Mouse (Mus musculus) testis, adult 2 months (tissue): Measurements from ENCODE around the gene Rnf19b.

Experiments used
- CTCF ChIP-seq: fragments of 200-500 bp; IDR thresholded peaks from 2 replicates; pipeline ENCODE4 v1.5.1; 2012; ENCODE audit warnings: low read depth, mild to moderate bottlenecking, inconsistent platforms, low read length, moderate library complexity; ENCODE audit not compliant: control insufficient read depth, insufficient read depth, insufficient replicate concordance
- POLR2A ChIP-seq: fragments of 200-500 bp; IDR thresholded peaks from 2 replicates; pipeline ENCODE4 v1.6.1; 2012; ENCODE audit warnings: low read depth, mild to moderate bottlenecking, inconsistent platforms, low read length, moderate library complexity; ENCODE audit not compliant: control insufficient read depth

DNA sequence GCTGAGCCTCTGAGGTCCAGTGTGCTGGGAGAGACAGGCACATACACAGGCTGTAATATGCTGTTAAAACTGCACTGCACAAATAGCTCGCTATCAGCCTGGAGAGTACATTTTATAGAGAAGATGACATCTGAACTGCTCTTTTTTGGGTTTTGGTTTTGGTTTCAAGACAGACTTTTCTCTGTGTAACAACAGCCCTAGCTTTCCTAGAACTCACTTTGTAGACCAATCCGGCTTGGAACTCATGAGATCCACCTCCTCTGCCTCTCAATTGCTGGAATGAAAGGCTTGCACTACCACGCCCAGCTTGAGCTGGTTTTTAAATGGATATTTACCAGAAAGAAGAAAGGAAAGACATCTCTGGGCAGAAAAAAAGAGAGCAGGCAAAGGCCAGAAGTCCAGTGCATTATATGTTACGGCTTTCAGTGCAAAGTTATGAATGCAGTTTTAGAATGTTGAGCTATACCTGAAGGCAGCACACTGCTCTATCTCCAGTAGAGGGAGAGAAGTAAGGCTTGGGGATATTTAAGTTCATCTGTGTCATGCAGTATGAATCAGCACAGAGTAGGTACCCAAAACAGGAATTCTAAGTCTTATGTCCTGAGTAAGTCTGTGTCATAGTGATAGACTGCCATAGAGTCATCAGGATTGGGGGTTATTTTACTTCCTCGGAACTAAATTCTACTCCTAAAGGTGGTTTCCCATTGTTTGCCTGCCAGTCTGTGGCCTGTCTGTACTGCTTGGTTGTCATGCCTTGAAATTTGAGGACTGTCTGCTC is 9.8 kb downstream of the Rnf19b start:
- TF ChIP-seq CTCF (no peak), POLR2A (no peak)
